Mouse (Mus musculus): ENCODE measurements around the gene Nuak2. TPM values are rescaled to one million over a fixed set of nuclear protein-coding genes. Genes with fewer than 3 reads are reported as not detected.

The Nuak2 gene
- polyA plus RNA-seq, 1 experiment from 2014 or later, result 1.2 TPM

DNA sequence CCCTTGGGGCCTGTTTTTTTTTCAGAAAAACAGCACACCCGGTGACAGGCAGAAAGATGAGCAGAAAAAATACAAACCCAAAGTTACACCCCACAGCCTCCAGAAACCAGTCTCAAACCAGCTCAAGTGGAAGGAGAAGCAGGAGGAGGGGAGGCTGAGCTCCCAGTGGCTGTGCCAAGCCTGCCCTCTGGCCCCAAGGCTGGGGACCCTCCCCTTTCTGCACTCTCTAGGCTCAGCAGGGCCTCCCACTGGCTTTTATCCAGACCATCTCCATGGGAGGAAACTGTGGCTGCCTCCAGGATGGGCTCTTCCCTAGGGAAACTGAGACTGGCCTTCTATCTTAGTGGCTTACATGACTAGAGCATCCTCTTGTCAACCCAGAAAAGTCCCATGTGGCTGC is 40.9 kb downstream of the Nuak2 start:
- Histone ChIP-seq H3K4me3 (ENCODE audit: low read depth, low read length) (no peak overlapping the region), H3K36me3 (ENCODE audit: control insufficient read depth, insufficient read depth, low read length) (peaks cover 23% of the 10 kb centered on the region), H3K4me2 (no peak overlapping the region), H3K9me3 (ENCODE audit: control insufficient read depth, low read length) (no peaks in the 10 kb centered on the region), H3K9ac (ENCODE audit: low read depth, low read length) (no peak overlapping the region), H3K27ac (ENCODE audit: low read depth, low read length) (no peak overlapping the region), H3K27me3 (replicated peaks; ENCODE audit: control insufficient read depth, insufficient read depth, low read length) (no peaks in the 10 kb centered on the region), H3K4me1 (replicated peaks; ENCODE audit: control insufficient read depth, insufficient read depth, low read length) (peaks cover 8% of the 10 kb centered on the region)
- ATAC-seq (replicated peaks; ENCODE audit: low FRiP score) (no peak), DNase-seq (ENCODE audit: low spot score) (no peak)
- 76% methylated on average over 1 of the region's 1 CpGs for WGBS

DNA sequence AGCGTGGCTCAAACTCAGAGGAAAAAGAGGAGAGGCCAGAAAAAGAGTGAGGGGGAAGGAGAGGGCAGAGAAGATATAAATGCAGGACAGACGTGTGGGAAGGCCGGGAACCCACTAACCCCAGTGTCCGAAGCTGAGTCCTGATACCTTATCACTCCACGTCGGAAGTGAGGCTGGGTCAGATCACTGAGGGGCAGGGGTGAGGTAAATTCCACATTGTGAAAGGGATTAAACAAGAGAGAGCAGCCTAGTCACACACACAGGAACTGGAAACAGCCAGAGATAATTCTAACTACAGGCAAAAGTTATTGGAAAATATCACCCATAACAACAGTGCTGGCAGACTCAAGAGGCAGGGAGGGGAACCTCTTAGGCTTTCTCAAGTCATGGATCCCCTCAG is 46.0 kb downstream of the Nuak2 start:
- no peak overlapping the region for H3K4me3 ChIP-seq (ENCODE audit: low read depth, low read length)
- peaks cover 30% of the 10 kb centered on the region for H3K4me1 ChIP-seq (replicated peaks; ENCODE audit: control insufficient read depth, insufficient read depth, low read length)
- no peaks in the 10 kb centered on the region for H3K27me3 ChIP-seq (replicated peaks; ENCODE audit: control insufficient read depth, insufficient read depth, low read length)
- no peak overlapping the region for H3K9ac ChIP-seq (ENCODE audit: low read depth, low read length)
- 35% methylated on average over 6 of the region's 6 CpGs for WGBS
- no peak for DNase-seq (ENCODE audit: low spot score)
- peaks cover 31% of the 10 kb centered on the region for H3K36me3 ChIP-seq (ENCODE audit: control insufficient read depth, insufficient read depth, low read length)
- no peak overlapping the region for H3K4me2 ChIP-seq
- H3K9me3 ChIP-seq (ENCODE audit: control insufficient read depth, low read length), result no peaks in the 10 kb centered on the region
- H3K27ac ChIP-seq (ENCODE audit: low read depth, low read length), result no peak overlapping the region
- no peak for ATAC-seq (replicated peaks; ENCODE audit: low FRiP score)

DNA sequence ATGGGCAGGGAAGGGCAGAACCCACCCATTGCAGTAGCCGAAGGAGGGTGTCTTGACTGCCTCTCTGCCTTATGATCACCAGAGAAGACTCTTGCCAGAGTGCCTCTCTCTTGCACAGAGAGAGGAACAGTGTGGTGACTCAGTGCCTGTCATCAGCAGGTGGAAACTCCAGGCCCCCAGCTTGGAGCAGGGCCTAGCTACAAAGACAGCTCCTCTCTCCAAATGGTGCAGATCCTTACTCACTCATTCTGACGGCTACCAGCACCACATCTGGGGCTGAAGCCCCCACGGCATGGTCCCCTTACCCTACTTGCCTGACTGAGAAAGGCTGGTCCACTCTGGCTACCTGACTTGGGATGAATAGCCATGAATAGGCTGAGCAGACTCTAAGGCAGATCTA is 48.5 kb downstream of the Nuak2 start:
- Histone ChIP-seq H3K27ac (ENCODE audit: low read depth, low read length) (no peak overlapping the region), H3K4me3 (ENCODE audit: low read depth, low read length) (peak overlapping the region; percentile 16; the same call in 1 of the 2 replicates)
- WGBS, result 81% methylated on average over 3 of the region's 3 CpGs

GRCm38 (mm10) chr1:132364896-132365557 is 49.1 kb downstream of the Nuak2 start:
- Histone ChIP-seq H3K27ac (ENCODE audit: low read depth, low read length) (peak overlapping the region; percentile 43; the same call in 1 of the 2 replicates), H3K9ac (ENCODE audit: low read depth, low read length) (no peak overlapping the region), H3K4me3 (ENCODE audit: low read depth, low read length) (peak overlapping the region; percentile 53), H3K9me3 (ENCODE audit: control insufficient read depth, low read length) (no peaks in the 10 kb centered on the region), H3K4me1 (replicated peaks; ENCODE audit: control insufficient read depth, insufficient read depth, low read length) (peaks cover 41% of the 10 kb centered on the region), H3K4me2 (peak overlapping the region; percentile 62), H3K36me3 (ENCODE audit: control insufficient read depth, insufficient read depth, low read length) (peaks cover 18% of the 10 kb centered on the region), H3K27me3 (replicated peaks; ENCODE audit: control insufficient read depth, insufficient read depth, low read length) (no peaks in the 10 kb centered on the region)
- ATAC-seq (replicated peaks; ENCODE audit: low FRiP score), result no peak
- WGBS, result 77% methylated on average over 7 of the region's 7 CpGs
- no peak for DNase-seq (ENCODE audit: low spot score)

More for the DNA sequence above, 48.5 kb downstream of the Nuak2 start:
- no peaks in the 10 kb centered on the region for H3K9me3 ChIP-seq (ENCODE audit: control insufficient read depth, low read length)
- H3K4me1 ChIP-seq (replicated peaks; ENCODE audit: control insufficient read depth, insufficient read depth, low read length), result peaks cover 36% of the 10 kb centered on the region
- H3K4me2 ChIP-seq, result peak overlapping the region; percentile 62
- H3K27me3 ChIP-seq (replicated peaks; ENCODE audit: control insufficient read depth, insufficient read depth, low read length), result no peaks in the 10 kb centered on the region
- H3K9ac ChIP-seq (ENCODE audit: low read depth, low read length), result no peak overlapping the region
- H3K36me3 ChIP-seq (ENCODE audit: control insufficient read depth, insufficient read depth, low read length), result peaks cover 23% of the 10 kb centered on the region
- ATAC-seq (replicated peaks; ENCODE audit: low FRiP score) (no peak), DNase-seq (ENCODE audit: low spot score) (no peak)

GRCm38 (mm10) chr1:132365645-132366044 is 49.7 kb downstream of the Nuak2 start:
- H3K27me3 ChIP-seq (replicated peaks; ENCODE audit: control insufficient read depth, insufficient read depth, low read length), result no peaks in the 10 kb centered on the region
- ATAC-seq (replicated peaks; ENCODE audit: low FRiP score) (no peak), DNase-seq (ENCODE audit: low spot score) (no peak)
- peaks cover 43% of the 10 kb centered on the region for H3K4me1 ChIP-seq (replicated peaks; ENCODE audit: control insufficient read depth, insufficient read depth, low read length)
- 64% methylated on average over 4 of the region's 4 CpGs for WGBS
- H3K4me2 ChIP-seq, result peak overlapping the region; percentile 62
- H3K36me3 ChIP-seq (ENCODE audit: control insufficient read depth, insufficient read depth, low read length), result peaks cover 12% of the 10 kb centered on the region
- H3K9ac ChIP-seq (ENCODE audit: low read depth, low read length), result peak overlapping the region; percentile 72; the same call in 1 of the 2 replicates
- H3K4me3 ChIP-seq (ENCODE audit: low read depth, low read length), result peak overlapping the region; percentile 53
- no peak overlapping the region for H3K27ac ChIP-seq (ENCODE audit: low read depth, low read length)
- no peaks in the 10 kb centered on the region for H3K9me3 ChIP-seq (ENCODE audit: control insufficient read depth, low read length)

DNA sequence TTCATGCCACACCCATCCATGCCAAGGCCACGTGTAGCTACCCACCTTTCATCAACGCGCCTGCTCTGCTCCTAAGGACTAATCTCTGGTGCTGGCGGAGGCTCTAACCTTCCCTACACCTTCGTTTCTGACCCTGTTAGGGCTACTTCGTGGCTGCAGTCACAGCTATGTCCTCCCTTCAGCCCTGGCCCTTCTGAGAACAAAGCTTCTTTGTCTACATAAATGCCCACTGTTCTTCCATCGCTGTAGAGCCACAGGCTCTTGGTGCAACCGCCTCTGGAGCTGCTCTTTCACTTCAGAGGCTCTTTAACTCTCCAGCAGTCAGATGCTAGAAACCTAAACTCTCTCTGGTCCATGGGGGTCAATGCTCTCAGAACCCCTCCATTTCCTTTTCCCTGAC is 50.3 kb downstream of the Nuak2 start:
- Histone ChIP-seq H3K4me1 (replicated peaks; ENCODE audit: control insufficient read depth, insufficient read depth, low read length) (peaks cover 47% of the 10 kb centered on the region), H3K4me3 (ENCODE audit: low read depth, low read length) (peak overlapping the region; percentile 53), H3K4me2 (peak overlapping the region; percentile 62), H3K36me3 (ENCODE audit: control insufficient read depth, insufficient read depth, low read length) (peaks cover 10% of the 10 kb centered on the region; the same call in 1 of the 2 replicates), H3K9me3 (ENCODE audit: control insufficient read depth, low read length) (no peaks in the 10 kb centered on the region), H3K27ac (ENCODE audit: low read depth, low read length) (no peak overlapping the region), H3K9ac (ENCODE audit: low read depth, low read length) (peak overlapping the region; percentile 72), H3K27me3 (replicated peaks; ENCODE audit: control insufficient read depth, insufficient read depth, low read length) (no peaks in the 10 kb centered on the region)
- no peak for ATAC-seq (replicated peaks; ENCODE audit: low FRiP score)
- 81% methylated on average over 8 of the region's 8 CpGs for WGBS
- no peak for DNase-seq (ENCODE audit: low spot score)

DNA sequence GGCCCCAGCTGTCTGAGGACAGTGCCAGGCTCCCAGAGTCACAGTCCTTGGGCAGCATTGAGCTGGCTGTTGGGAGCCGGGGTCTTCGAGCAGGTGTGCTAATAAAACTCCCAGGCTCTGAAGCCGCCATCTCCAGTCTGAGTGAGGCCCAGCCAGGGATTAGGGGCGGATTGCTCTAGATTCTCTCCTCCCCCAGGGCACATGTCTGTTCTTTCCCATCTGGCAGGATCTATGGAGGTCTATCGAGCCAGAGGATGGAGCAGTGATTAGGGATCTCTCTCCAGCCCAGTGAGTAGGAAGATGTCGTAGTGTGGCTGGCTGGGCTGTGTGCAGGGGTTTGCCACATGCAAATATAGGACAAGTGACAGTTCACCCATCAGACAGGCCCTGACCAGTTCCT is 51.0 kb downstream of the Nuak2 start:
- Histone ChIP-seq H3K27ac (ENCODE audit: low read depth, low read length) (peak overlapping the region; percentile 96), H3K4me2 (peak overlapping the region; percentile 62), H3K27me3 (replicated peaks; ENCODE audit: control insufficient read depth, insufficient read depth, low read length) (no peaks in the 10 kb centered on the region), H3K9ac (ENCODE audit: low read depth, low read length) (peak overlapping the region; percentile 72), H3K36me3 (ENCODE audit: control insufficient read depth, insufficient read depth, low read length) (peaks cover 10% of the 10 kb centered on the region; the same call in 1 of the 2 replicates), H3K9me3 (ENCODE audit: control insufficient read depth, low read length) (no peaks in the 10 kb centered on the region), H3K4me1 (replicated peaks; ENCODE audit: control insufficient read depth, insufficient read depth, low read length) (peaks cover 54% of the 10 kb centered on the region), H3K4me3 (ENCODE audit: low read depth, low read length) (peak overlapping the region; percentile 53)
- 82% methylated on average over 6 of the region's 6 CpGs for WGBS
- ATAC-seq (replicated peaks; ENCODE audit: low FRiP score) (no peak), DNase-seq (ENCODE audit: low spot score) (no peak)

GRCm38 (mm10) chr1:132367692-132368506 is 52.0 kb downstream of the Nuak2 start:
- DNase-seq (ENCODE audit: low spot score), result peak; percentile 76
- peaks cover 13% of the 10 kb centered on the region for H3K36me3 ChIP-seq (ENCODE audit: control insufficient read depth, insufficient read depth, low read length)
- peak overlapping the region; percentile 96 for H3K27ac ChIP-seq (ENCODE audit: low read depth, low read length)
- H3K4me1 ChIP-seq (replicated peaks; ENCODE audit: control insufficient read depth, insufficient read depth, low read length), result peaks cover 58% of the 10 kb centered on the region
- peak overlapping the region; percentile 62 for H3K4me2 ChIP-seq
- H3K4me3 ChIP-seq (ENCODE audit: low read depth, low read length), result peak overlapping the region; percentile 53
- ATAC-seq (replicated peaks; ENCODE audit: low FRiP score), result peak; percentile 98
- H3K9ac ChIP-seq (ENCODE audit: low read depth, low read length), result peak overlapping the region; percentile 72
- 17% methylated on average over 7 of the region's 7 CpGs for WGBS
- H3K9me3 ChIP-seq (ENCODE audit: control insufficient read depth, low read length), result no peaks in the 10 kb centered on the region
- H3K27me3 ChIP-seq (replicated peaks; ENCODE audit: control insufficient read depth, insufficient read depth, low read length), result no peaks in the 10 kb centered on the region
